Mouse (Mus musculus): ENCODE results near the gene Ifnb1.
"Not testable (repeated sequence)": the region's sequence is repeated elsewhere in the genome, so short reads cannot be mapped to it uniquely, and the experiment has no call there.

Ifnb1 gene

DNA sequence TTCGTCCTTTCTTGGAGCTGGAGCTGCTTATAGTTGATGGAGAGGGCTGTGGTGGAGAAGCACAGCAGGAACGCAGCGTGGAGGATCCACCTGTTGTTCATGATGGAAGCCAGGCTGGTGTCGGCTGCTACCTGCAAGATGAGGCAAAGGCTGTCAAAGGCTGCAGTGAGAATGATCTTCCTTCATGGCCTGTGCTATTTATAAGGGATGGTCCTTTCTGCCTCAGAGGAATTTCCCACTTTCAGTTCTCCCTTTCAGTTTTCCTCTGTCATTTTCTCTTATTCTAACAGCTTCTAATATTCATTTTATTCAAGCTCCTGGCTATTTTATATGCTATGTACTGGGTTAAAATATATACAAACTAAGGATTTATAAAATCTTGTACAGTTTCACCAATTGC lies at the start of gene Ifnb1:
Ifnb1 (minus strand) TSS at position 101 of the 400 bp plus-strand sequence.
- DNase-seq (ENCODE audit: low spot score) = no peak

DNA sequence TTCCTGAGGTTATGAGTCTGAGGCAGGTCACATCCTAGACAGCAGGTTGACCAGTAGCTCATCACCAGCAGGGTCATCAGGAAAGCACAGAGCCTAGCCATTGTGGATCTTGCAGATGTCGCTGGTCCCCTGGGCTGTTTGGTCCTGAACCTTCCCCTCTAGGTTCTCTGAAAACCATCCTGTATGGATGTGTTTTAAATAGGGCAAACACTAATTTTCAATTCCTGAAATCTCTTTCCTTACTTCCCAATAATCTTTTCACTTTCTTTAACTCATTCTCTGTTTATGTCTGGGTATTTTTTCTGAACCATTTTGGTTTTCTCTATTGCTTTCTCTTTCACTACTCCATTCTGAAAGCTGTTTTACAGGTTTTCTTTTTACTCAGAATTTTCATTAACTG lies 49.1 kb upstream of the Ifnb1 start, which contains the start of gene Ifna14:
Ifna14 (minus strand) TSS at position 101 of the 400 bp plus-strand sequence.
- DNase-seq (ENCODE audit: low spot score) = no peak

DNA sequence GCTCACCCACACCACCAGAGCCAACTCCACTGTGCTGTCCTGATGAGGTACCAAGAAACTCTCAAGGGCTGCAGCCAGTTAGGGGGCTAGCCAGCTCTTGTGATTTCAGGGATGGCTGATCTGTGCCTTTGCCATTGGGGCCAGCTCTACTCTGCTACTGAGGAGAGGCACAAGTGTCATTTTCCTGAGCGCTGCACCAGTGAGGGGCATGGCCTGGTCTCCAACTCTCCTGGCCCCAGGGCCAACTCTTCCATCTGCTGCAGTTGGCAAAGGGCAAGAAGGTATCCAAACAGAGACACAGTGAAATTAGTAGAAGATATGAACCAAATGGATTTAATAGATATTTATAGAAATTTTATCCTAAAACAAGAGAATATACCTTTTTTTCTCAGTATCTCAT lies 39.2 kb upstream of the Ifnb1 start:
- DNase-seq (ENCODE audit: low spot score) = no peak

DNA sequence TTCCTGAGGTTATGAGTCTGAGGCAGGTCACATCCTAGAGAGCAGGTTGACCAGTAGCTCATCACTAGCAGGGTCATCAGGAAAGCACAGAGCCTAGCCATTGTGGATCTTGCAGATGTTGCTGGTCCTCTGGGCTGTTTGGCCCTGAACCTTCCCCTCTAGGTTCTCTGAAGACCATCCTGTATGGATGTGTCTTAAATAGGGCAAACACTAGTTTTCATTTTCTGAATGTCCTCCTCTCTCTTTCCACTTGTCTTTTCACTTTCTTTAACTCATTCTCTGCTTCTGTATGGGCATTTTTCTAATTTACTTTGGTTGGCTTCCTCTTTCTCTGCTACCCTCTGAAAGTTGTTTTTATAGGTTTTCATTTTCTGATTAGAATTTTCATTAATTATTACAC lies 35.6 kb upstream of the Ifnb1 start, which contains the start of gene Ifna15:
Ifna15 (minus strand) TSS at position 101 of the 400 bp plus-strand sequence.
- DNase-seq (ENCODE audit: low spot score) = not testable (repeated sequence)

DNA sequence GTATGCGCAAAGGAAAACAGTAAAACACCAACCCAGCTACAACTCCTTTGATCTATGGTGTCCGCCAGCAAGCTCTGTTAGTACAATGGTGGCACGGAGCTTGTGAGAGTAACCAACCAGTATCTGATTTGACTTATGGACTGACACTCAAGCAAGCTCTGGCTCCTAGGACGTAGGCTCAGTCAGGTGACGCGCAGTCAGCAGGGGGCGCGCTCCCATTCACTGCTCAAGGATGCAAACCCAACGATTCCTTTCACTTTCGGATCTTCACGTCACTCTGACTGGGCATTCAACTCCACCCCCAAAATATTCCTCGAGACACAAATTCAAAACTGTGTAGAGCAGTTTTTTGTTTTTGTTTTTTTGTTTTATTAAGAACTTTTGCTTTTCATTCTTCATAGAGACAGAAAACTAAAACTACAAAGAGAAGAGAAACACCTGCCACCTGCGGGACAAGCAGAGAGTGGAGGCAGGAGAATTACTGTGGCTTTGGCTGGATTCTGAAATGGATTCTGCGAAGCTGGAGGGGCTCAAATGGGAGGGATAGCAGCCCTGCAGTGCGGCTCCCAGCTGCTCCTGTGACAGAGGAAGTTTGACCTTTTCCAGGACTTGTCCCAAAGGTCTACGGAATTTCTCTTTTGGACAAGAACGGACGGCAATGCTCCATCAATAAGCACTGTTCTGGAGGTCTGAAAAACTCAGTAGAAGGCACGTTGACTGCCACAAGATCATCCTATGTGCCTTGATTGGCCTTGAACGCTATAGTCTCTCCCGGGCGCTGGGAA lies 27.8 kb upstream of the Ifnb1 start:
- DNase-seq (ENCODE audit: low spot score) = peak; percentile 25

DNA sequence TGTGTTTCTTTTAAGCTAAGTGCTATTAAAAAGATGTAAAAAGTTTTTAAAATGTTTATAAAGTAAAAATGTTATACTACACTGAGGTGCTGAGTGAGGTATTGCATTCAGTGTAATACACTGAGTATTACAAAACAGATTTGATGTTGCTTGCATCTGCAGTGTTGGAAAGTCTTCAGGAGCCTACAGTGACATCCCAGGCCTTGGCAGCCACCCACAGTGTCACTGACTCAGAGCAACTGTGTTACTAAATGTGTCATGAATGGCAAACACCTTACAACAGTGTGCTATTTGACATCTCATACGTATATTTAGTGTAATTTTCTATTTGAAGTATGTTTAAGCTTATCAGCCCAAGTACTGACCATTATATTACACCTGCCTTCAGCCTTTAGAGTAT lies 25.4 kb upstream of the Ifnb1 start:
- no peak for DNase-seq (ENCODE audit: low spot score)

DNA sequence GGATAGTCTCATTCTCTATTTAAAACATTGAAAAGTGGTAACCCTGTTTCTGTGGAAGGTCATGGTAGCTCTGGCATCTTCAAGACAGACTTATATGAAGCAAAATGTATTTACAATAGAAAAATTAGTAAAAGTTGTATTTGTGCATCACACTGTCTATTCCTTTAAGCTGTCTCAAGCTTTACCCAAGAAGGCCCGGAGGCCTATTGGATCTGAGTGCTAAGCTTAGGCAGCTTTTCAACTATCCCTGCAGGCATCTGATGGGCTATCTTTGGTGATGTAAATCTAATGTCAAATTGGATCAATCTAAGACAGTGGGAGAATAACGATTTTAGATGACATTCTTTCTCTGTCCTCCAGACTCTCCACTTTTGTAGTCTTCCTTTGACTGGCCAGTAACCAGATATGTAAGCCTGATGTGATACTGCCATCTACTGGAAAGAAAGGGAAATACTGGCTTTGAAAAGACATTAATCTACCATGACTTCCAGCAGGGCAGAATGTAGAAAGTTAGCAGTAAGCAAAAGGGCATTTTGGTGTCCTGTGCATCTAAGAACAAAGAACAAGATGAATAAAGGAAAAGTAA lies 21.2 kb upstream of the Ifnb1 start:
- no peak for DNase-seq (ENCODE audit: low spot score)

DNA sequence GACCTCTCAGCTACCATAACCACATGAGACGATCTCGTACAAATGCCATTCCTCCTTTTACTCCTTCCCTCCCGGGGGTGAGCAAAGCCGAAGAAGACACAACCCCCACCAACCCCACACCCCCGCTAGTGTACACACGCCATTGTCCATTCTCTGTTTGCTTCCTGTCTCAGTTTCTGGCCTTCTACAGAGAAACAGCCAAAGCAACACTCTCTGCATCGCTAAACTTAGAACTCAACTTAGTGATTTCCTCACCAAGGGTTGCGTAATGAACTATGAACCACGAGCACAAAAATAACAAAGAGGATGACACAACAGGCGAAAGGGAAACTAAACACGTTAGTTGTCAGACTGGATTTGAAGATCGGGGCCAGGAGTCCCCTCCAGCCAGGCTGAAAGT lies 14.8 kb upstream of the Ifnb1 start:
- DNase-seq (ENCODE audit: low spot score) = no peak

DNA sequence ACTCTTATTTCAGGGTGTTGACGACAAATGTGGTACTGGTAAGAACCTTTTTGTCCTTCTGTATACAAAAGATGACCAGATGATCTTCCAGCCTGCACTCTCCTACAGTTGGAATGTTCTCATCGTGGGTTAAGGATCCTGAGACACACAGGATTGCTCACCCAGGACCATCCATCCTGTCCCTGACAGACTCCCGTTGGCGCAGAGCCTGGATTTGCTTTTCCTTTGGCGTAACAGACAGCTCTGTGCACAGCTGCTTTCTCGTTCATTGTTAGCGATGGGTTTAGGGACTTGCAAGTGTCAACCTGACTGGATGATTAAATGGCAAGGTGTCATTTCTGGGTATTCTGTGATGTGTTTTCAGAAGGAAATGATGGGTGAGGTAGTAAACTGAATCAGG lies 14.1 kb upstream of the Ifnb1 start:
- no peak for DNase-seq (ENCODE audit: low spot score)

DNA sequence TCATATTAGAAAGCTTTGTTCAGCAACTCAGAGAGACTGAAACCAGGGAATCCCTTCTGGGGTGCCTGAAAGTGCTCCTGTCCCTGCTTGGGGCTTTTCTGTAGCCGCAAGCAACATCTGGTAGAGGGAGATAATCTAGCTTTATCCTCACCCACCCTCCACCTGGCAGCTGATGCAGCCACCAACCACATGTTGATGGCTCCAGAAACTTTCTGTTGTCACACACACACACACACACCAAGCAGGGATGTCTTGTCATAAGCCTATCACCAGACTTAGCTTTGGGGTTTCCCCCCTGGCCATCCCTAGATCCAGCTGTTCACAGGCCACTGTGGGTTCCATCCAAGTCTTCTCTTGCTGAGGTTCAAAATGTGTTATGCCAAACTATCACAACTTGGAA lies 13.2 kb upstream of the Ifnb1 start:
- no peak for DNase-seq (ENCODE audit: low spot score)

DNA sequence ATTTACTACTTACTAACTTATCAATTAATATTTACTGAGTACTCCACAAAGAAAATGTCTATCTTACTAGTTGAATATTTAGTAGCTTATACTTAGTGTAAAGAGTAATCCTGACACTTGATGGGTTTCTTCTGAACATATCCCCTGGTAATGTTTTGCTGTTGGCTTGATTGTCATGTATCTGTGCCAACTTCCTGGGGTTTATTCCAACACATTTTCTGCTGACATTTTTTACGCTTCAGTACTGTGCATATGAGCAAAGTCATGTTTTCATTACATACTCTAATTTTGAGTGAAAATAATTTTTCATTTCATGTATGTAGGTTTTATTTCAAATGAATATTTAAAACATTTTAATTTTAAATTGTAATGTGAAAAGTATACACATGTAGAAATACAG lies 12.3 kb upstream of the Ifnb1 start:
- DNase-seq (ENCODE audit: low spot score) = no peak

DNA sequence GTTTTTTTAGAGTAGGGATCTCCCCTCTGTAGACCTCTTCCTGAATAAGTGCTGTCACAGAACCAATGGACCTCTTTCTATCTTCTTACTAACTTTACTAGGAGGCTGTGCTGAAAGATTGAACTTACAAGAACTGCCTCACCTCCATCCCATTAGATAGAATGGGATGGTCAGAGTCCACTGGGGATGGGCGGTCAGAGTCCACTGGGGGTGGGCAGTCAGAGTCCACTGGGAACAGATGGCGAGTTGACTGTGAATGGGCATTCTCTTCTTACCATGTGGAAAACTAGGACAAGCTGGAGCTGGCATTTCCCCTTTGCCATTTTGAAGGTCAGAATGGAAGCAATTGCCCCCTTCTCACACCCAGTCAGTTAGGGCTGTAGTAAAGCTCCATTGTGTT lies 10.9 kb upstream of the Ifnb1 start:
- no peak for DNase-seq (ENCODE audit: low spot score)

DNA sequence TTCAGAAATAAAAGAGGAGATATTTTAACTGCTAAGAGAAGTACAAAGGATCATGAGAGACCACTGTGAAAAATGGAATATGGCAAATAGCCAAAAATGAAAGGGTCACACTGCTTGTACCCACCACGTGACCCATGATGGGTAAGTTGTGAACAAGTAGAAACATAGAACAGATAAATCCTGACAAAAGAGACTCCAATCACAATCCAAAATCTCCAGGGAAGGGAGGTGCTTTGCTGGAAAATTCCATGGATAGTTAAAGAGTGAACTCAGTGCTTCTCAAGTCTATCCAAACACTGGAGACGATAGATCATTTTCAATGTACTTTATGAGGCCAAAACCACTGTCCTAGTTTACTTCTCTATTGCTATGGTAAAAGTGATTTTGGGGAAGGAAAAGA lies 8.3 kb upstream of the Ifnb1 start:
- no peak for DNase-seq (ENCODE audit: low spot score)

DNA sequence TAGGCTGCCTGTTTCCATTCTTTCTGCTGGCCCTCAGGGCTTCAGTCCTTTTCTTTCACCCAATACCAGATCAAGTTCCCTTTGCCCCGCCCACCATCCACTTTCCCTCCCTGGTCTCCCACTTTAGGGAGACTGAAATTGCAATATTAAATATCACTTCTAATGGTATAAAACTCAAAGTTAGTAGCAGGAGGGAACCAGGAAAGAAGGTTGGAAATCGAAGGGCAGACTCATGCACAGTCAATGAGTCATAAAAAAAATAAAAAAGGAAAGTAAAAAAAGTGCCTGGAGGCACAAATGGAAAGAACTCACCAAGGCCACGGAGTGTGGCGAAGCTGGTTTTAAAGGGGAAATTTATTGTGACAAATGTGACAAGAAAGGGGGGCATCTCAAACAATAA lies 7.7 kb upstream of the Ifnb1 start:
- no peak for DNase-seq (ENCODE audit: low spot score)

DNA sequence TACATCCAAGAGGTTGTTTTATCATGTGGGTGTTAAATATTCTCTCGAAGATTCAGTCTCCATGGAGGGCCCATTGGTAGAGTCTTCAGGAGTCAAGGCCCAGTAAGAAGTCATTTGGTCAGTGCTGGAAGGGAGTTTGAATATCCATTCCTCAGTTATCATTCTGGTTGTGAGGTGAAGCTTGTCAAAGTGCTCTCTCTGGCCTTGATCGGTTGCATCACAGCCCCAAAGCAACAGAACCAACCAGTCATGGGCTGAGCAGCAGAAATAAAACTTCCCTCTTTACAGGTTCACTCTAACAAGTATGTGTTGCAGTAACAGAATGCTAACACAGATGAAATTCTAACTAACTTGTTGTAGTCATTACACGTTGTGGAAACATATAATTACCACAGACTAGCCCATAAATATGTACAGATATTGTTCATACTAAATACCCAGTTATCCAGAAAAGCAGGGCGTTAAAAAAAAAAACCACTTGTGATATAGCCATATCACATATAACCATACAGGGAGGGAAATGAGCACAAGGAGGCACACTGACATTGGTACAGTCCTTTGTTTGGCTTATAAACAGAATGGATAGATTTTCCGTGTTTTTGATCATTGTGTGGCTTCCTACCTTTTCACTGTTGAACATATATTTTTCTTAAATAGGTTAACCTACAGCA lies 3.9 kb upstream of the Ifnb1 start:
- DNase-seq (ENCODE audit: low spot score) = no peak

DNA sequence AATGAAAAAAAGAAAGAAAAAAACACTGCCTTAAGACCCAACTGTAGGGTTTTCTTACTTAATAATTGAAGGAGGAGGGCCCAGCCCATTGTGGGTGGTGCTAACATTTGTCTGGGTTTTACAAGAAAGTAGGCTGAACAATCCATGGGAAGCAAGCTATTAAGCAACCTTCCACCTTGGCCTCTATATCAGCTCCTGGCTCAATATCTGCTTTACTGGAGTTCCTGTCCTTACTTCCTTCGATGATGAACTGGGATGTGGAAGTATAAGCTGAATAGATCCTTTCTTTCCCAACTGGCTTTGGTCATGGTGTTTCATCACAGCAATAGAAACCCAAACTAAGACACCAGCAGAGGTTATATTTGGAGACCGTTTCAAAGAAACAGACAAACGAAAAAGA lies 2.8 kb upstream of the Ifnb1 start:
- DNase-seq (ENCODE audit: low spot score) = no peak

DNA sequence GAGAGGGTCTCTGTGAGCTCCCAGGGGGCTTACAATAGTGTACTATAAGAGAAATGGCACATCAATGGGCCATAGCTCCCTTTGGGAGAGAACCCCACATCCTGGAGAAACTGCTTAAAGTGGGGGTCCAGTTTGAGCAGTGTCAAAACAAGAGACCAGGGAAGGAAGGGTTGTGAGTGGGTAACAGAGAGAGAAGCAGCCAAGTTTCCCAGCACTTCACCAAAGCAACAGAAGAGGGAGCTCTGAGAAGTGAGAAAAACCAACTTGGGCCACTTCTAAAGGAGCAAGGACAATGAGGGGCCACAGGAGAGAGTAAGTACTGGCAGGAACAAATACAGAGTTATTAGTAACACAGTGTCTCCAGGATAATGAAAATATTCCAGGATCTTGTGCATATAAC lies 667 bp upstream of the Ifnb1 start:
- DNase-seq (ENCODE audit: low spot score) = no peak

DNA sequence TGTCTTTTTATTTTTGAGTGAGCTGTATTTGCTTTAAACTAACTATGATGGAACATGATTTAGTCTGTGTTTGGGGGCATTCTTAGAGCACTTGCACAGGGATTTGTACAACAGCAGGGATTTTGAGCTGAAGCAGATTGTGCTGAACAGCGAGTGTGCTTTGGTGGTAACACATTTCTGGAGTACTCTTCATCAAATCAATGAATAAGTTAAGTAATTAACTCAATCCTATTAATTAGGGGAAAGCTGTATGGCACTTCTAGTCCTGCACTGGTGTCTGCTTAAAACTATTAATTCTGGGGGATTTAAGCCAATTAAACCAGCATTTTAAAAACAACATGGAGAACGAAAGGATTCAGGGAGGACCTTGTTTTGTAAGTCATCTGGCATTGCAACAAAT lies 4.6 kb downstream of the Ifnb1 start:
- DNase-seq (ENCODE audit: low spot score) = no peak

DNA sequence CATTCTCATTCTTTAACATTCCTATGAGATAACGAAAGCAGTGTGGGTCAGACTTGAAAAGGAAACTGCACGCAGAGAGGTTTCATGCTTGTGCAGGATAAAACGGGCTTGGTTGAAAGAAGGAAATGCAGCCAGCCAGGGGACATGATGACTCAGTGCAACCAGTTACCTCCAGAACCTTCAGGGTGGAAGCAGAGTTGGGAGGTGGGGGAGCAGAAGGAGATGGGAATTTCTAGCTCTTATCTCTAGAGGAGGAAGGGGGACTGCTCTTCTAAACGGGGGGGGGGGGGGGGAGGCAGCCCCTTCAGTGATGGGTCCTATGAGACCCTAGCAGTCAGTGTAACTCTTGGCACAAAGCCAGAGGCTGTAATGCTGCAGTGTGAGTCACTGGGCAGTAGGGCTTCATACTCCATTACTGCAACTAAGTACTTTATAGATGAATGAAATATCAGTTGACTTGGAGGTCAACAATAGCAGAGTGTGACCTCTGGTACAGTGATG lies 6.8 kb downstream of the Ifnb1 start:
- no peak for DNase-seq (ENCODE audit: low spot score)

DNA sequence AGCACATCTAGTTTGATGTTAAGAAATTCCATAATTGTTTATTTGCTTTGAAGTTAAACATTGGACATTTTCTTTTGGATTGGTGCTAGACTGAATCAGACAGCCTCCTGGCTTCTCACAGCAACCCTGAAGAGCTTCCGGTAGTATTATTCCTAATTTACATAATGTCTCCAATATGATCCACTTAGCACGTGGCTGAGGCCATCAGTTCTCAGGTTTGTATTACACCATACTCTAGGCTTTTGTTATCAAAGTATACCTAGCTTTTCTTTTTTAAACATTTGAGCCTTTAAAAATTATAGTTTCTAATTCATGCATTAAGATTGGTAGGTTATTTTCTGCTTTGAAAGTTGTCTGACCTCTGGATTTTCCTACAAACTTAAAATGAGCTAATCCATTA lies 7.3 kb downstream of the Ifnb1 start:
- no peak for DNase-seq (ENCODE audit: low spot score)

DNA sequence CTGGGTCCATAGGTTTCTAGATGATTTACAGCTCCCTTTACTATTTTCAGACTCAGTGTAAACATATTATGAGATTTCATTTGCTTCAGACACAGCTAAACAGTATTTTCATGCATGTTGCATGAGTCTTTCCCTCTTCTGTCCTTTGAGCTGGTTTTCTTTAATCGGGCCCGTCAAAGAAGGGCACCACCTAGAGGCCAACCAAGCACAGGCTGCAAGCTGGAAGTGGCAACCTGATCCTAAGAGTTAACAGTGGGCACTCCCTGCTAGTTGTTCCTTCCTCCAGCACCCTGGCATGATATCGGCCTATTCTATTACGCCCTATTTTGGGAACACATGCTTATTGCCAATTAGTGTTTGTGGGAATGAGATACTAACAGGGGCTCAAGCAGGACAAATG lies 8.2 kb downstream of the Ifnb1 start:
- no peak for DNase-seq (ENCODE audit: low spot score)

DNA sequence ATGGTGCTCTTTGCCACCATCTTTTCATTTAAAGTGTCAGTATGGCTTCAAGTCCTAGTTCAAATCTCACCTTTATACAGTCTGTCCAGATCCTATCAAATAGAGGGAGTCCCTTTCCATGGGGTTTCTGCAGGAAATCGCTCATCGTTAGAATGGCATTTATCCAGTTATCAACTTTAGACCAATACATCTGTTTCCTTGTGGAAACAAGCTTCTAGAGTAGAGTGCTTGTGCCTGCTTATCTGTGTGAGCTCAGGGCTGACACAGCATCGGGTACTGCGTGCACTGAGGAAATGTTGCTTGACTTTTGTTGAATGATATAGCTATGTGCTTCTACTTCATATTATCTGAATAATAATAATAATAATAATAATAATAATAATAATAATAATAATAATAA lies 8.8 kb downstream of the Ifnb1 start:
- no peak for DNase-seq (ENCODE audit: low spot score)

DNA sequence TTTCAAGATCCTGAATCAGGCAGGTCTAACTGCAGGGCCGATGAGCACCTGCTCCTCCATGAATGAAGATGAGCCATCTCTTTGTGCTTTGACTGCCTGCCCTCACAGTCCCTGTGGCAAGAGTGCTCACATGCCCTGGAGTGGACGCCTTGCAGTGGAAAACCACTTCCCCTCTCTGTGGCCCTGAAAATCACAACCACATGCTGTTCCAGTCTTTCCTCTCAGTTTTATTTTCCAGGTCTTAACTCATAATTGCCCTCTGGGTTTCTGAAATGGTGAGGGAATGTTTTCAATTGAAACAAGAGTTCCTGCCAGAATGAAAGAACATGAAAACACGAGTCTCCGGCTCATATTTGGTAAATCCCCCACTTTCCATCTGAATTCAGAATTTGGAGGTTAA lies 18.8 kb downstream of the Ifnb1 start:
- DNase-seq (ENCODE audit: low spot score) = no peak

Data from ovary, postnatal 10 days (tissue).